Mouse (Mus musculus) kidney, adult 2 months (tissue): ENCODE data around the gene Zfp637. TPM values are rescaled to one million over a fixed set of nuclear protein-coding genes. Genes with fewer than 3 reads are reported as not detected.

ENCODE experiments used
- DNase-seq: peaks from one replicate; pipeline ENCODE4 v3.0.0; 2021
- H3K27ac ChIP-seq: fragments of 200-500 bp; 2 replicates; pipeline ENCODE4 v1.5.1; 2012; ENCODE audit warnings: low read depth, low read length, control low read depth, inconsistent platforms; ENCODE audit not compliant: insufficient read depth
- H3K27me3 ChIP-seq: fragments of 200-500 bp; replicated peaks from 2 replicates; pipeline ENCODE4 v1.6.1; 2012; ENCODE audit warnings: mild to moderate bottlenecking, moderate library complexity, low read length, inconsistent platforms; ENCODE audit not compliant: control insufficient read depth, insufficient read depth
- H3K36me3 ChIP-seq: fragments of 200-500 bp; 2 replicates; pipeline ENCODE4 v1.6.1; 2012; ENCODE audit warnings: mild to moderate bottlenecking, moderate library complexity, low read length, inconsistent platforms; ENCODE audit not compliant: control insufficient read depth, insufficient read depth
- H3K4me1 ChIP-seq: fragments of 200-500 bp; 2 replicates; pipeline ENCODE4 v1.6.1; 2011; ENCODE audit warnings: low read length; ENCODE audit not compliant: control insufficient read depth, insufficient read depth
- H3K4me3 ChIP-seq: fragments of 200-500 bp; 2 replicates; pipeline ENCODE4 v1.5.1; 2011; ENCODE audit warnings: mild to moderate bottlenecking, low read depth, low read length, control low read depth; ENCODE audit not compliant: insufficient read depth
- CTCF ChIP-seq: fragments of 200-500 bp; conservative IDR thresholded peaks from 2 replicates; pipeline ENCODE4 v1.5.1; 2011; ENCODE audit warnings: low read depth, mild to moderate bottlenecking, control low read depth, low read length, moderate library complexity, mixed read lengths; ENCODE audit not compliant: insufficient read depth, insufficient read length
- POLR2A ChIP-seq: fragments of 200-500 bp; IDR thresholded peaks from one replicate; pipeline ENCODE4 v1.6.1; 2011; ENCODE audit warnings: low read depth, low read length, control low read depth
- WGBS: fragments of 180-500 bp; shearing (Covaris S2); methylation state at CpG from one replicate; pipeline ENCODE4 v1.1.7; 2018; 5-methylcytosine and 5-hydroxymethylcytosine counted together
- polyA plus RNA-seq: library from polyadenylated mRNA; depleted of rRNA; stranded (reverse); fragments of >200 nt; gene quantifications from 2 replicates; pipeline ENCODE4 v1.2.3, GENCODE M21; 2012; rRNA removed

The Zfp637 gene
- polyA plus RNA-seq, 1 experiment, result 37.0 TPM

DNA sequence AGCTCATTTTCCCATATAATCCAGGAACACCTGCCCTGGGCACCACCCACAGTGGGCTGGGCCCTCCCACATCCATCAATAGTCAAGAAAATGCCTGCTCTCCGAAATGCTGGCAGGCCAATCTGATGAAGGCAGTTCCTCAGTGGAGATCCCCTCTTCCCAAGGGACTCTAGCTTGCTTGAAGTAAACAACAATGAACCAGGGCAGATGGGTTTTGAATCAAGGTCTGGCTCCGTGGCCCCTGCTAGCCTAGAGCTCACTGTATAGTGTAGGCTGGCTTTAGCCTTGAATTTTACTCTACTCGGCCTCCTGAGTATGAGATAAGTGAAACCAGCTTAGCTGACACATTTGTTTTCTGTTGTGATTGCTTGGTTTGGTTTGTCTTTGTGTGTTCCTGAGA lies 51.4 kb downstream of the Zfp637 start:
- no peak overlapping the region for H3K4me3 ChIP-seq
- no peaks in the 10 kb centered on the region for H3K36me3 ChIP-seq
- H3K27ac ChIP-seq, result no peak overlapping the region
- no peaks in the 10 kb centered on the region for H3K4me1 ChIP-seq
- DNase-seq, result no peak
- H3K27me3 ChIP-seq, result no peaks in the 10 kb centered on the region
- no peak for TF ChIP-seq POLR2A
- no peak for TF ChIP-seq CTCF
- 75% methylated on average over 3 of the region's 3 CpGs for WGBS

DNA sequence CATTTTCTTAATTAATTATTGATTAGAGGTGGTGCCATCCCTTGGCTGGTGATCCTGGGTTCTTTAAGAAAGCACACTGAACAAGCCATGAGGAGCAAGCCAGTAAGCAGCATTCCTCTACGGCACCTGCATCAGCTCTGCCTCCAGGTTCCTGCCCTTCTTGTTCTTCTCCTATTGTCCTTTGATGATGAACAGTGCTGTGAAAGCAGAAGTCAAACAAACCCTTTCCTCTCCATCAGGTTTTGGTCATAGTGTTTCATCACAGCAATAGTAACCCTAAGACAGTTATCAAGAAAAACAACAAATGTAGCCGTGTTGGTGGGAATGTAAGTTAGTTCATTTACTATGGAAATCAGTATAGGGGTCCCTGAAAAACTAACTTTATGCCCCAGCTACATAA lies 52.5 kb downstream of the Zfp637 start:
- no peaks in the 10 kb centered on the region for H3K27me3 ChIP-seq
- WGBS, result 89% methylated on average over 2 of the region's 2 CpGs
- no peak for DNase-seq

More for the DNA sequence above, 52.5 kb downstream of the Zfp637 start:
- Histone ChIP-seq H3K36me3 (no peaks in the 10 kb centered on the region), H3K27ac (no peak overlapping the region), H3K4me3 (no peak overlapping the region), H3K4me1 (no peaks in the 10 kb centered on the region)
- TF ChIP-seq POLR2A (no peak), CTCF (no peak)

Other genes with a start within 250 kb of the Zfp637 start
- 1.5 and 2.0 TPM in 2 replicates for gene Zfp239, start 20.9 kb downstream of the Zfp637 start, polyA plus RNA-seq
- gene Hnrnpf, start 59.1 kb downstream of the Zfp637 start, polyA plus RNA-seq, result 98.5 and 142 TPM in 2 replicates
- 196 and 213 TPM in 2 replicates for gene Fxyd4, start 96.5 kb downstream of the Zfp637 start, polyA plus RNA-seq
- 0.36 and 0.52 TPM in 2 replicates for gene Rasgef1a, start 170.3 kb downstream of the Zfp637 start, polyA plus RNA-seq